Mouse (Mus musculus): Measurements from ENCODE around the gene C2cd5. TPM values are rescaled to one million over a fixed set of nuclear protein-coding genes. Genes with fewer than 3 reads are reported as not detected.
"Not testable (repeated sequence)": the region's sequence is repeated elsewhere in the genome, so short reads cannot be mapped to it uniquely, and the experiment has no call there.

Gene C2cd5
- 27.3 and 28.5 TPM in 2 replicates for polyA plus RNA-seq (2016; fragmentation: Nextera tagmentation; extraction: Ambion mirVana)

GRCm38 (mm10) chr6:143099681-143100382 is at the start of gene C2cd5:
Gene C2cd5, minus strand, starts transcription at chr6:143100141.
- Histone ChIP-seq H3K27ac (peak within 1 kb of the TSS; percentile 96), H3K27me3 (ENCODE audit: insufficient read depth, poor library complexity, severe bottlenecking) (no peaks in the 10 kb centered on the region), H3K9me3 (no peaks in the 10 kb centered on the region), H3K36me3 (0 out of 2 replicates have a peak, but pooled peaks cover 2% of the 10 kb centered on the region), H3K4me1 (peaks cover 17% of the 10 kb centered on the region), H3K4me3 (peak within 1 kb of the TSS; percentile 97)
- under 1% methylated on average over 73 of the region's 75 CpGs for WGBS
- peak; percentile 99 for DNase-seq (ENCODE audit: low spot score)

DNA sequence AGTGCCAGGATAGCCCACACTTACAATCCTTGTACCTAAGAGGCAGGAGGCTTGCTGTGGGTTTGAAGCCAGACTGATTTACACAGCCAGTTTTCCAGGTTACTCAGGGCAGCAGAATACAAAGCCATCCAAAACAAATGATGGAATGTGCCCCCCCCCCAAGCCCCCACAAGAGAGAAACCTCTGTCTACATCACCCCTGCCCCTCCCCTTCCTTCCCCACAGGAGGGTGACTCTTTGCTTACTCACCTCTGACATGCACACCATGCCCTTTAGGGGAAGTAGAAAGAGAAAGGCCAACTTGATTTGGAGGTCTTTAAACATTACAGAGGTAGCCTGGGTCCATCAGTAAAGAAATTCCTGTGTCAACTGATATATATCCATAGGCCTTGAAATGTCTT is 48.9 kb upstream of the C2cd5 start:
- no peaks in the 10 kb centered on the region for H3K36me3 ChIP-seq
- no peaks in the 10 kb centered on the region for H3K9me3 ChIP-seq
- no peaks in the 10 kb centered on the region for H3K27me3 ChIP-seq (ENCODE audit: insufficient read depth, poor library complexity, severe bottlenecking)
- H3K4me1 ChIP-seq, result peaks cover 6% of the 10 kb centered on the region; the same call in 1 of the 2 replicates
- H3K27ac ChIP-seq, result no peak overlapping the region
- no peak overlapping the region for H3K4me3 ChIP-seq
- DNase-seq (ENCODE audit: low spot score), result no peak

DNA sequence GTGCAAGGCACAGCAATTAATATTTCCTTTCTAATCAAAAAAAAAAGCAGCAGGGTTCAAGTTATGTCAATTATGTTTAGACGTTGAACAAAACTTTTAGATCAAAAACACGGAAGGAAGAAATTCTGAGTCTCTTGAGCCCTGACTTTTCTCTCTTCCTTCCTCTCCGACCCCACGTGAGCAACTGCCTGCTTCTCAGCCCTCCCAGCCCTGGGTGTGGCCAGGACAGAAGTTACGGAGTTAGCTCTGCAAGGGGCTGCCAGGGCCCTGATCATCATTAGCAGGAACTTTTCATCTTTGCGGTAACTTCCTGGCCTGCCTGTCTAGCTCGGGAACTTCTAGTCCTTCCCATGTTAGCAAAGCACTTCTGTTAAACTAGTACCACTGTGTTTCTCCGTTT is 46.8 kb upstream of the C2cd5 start:
- H3K4me3 ChIP-seq, result no peak overlapping the region
- no peaks in the 10 kb centered on the region for H3K9me3 ChIP-seq
- DNase-seq (ENCODE audit: low spot score), result no peak

DNA sequence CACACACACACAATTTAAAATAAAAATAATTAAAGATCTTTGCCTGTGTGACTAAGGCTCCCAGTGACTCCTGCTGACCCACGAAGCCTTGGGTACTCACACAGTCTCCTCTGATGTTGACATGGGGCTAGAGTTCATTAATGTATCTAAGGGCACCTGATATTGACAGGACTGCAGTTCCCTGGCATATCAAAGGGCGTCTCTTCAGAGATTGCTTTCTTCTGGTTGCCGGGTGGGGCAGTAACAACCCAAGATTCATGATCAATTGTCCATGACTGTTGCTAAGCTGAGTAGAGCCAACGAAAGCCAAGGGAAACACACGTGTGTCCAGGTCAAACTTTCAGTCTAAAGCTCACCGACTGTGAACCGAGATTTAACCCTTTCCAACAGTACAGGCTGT is 45.1 kb upstream of the C2cd5 start:
- 79% methylated on average over 7 of the region's 7 CpGs for WGBS
- Histone ChIP-seq H3K4me3 (no peak overlapping the region), H3K36me3 (no peaks in the 10 kb centered on the region), H3K9me3 (no peaks in the 10 kb centered on the region), H3K4me1 (peaks cover 8% of the 10 kb centered on the region; the same call in 1 of the 2 replicates), H3K27me3 (ENCODE audit: insufficient read depth, poor library complexity, severe bottlenecking) (no peaks in the 10 kb centered on the region), H3K27ac (no peak overlapping the region)
- DNase-seq (ENCODE audit: low spot score), result no peak

More for the DNA sequence above, 46.8 kb upstream of the C2cd5 start:
- no peaks in the 10 kb centered on the region for H3K27me3 ChIP-seq (ENCODE audit: insufficient read depth, poor library complexity, severe bottlenecking)
- WGBS, result 58% methylated on average over 8 of the region's 8 CpGs
- peaks cover 8% of the 10 kb centered on the region; the same call in 1 of the 2 replicates for H3K4me1 ChIP-seq
- H3K27ac ChIP-seq, result no peak overlapping the region
- no peaks in the 10 kb centered on the region for H3K36me3 ChIP-seq

DNA sequence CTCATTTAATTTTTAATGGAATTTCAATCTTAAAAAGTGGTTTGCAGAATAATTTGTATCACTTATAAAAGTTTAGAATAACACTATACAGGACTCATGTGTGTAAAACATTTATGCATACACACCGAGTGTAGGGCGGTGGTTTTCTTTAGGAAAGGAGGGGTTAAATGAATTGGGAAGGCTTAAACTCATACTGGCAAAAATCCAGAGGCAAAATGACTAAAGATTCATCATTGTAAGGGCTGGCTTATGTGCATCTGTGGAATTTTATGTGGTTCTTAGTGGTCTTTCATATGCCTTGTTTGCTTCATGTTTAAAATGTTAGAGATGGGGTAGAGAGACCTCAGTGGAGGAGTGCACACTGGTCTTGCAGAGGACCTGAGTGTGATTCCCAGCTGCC is 44.6 kb upstream of the C2cd5 start:
- 92% methylated on average over 2 of the region's 2 CpGs for WGBS
- Histone ChIP-seq H3K27ac (no peak overlapping the region), H3K27me3 (ENCODE audit: insufficient read depth, poor library complexity, severe bottlenecking) (no peaks in the 10 kb centered on the region), H3K4me3 (no peak overlapping the region), H3K4me1 (peaks cover 6% of the 10 kb centered on the region; the same call in 1 of the 2 replicates), H3K36me3 (no peaks in the 10 kb centered on the region), H3K9me3 (no peaks in the 10 kb centered on the region)
- no peak for DNase-seq (ENCODE audit: low spot score)

GRCm38 (mm10) chr6:143143775-143144273 is 43.9 kb upstream of the C2cd5 start:
- peak overlapping the region; percentile 81 for H3K27ac ChIP-seq

DNA sequence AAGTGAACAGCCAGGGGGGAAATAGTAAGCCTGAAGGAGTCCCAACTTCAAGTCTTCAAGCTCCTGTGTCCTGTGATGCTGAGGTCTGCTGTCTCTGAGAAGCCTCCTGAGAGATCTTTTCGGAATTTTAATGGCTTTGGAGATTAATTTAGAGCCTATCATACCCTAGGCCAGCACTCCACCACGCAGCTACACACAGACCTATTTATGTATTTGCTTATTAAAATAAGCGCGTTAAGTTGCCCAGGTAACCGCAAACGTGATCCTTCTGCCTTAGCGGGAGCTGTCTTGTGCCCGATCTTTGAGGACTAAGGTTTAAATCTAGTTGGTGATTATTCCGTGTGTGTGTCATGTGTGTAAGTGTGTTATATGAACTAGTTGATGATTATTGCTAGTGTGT is 43.4 kb upstream of the C2cd5 start:
- Histone ChIP-seq H3K27ac (no peak overlapping the region), H3K27me3 (ENCODE audit: insufficient read depth, poor library complexity, severe bottlenecking) (no peaks in the 10 kb centered on the region), H3K9me3 (no peaks in the 10 kb centered on the region), H3K36me3 (no peaks in the 10 kb centered on the region), H3K4me1 (peaks cover 6% of the 10 kb centered on the region; the same call in 1 of the 2 replicates), H3K4me3 (peak overlapping the region; percentile 57)
- 76% methylated on average over 9 of the region's 9 CpGs for WGBS
- DNase-seq (ENCODE audit: low spot score), result no peak

More at GRCm38 (mm10) chr6:143143775-143144273, 43.9 kb upstream of the C2cd5 start:
- DNase-seq (ENCODE audit: low spot score), result no peak
- H3K4me3 ChIP-seq, result peak overlapping the region; percentile 57
- H3K4me1 ChIP-seq, result peaks cover 6% of the 10 kb centered on the region; the same call in 1 of the 2 replicates
- H3K36me3 ChIP-seq, result no peaks in the 10 kb centered on the region
- H3K9me3 ChIP-seq, result no peaks in the 10 kb centered on the region
- no peaks in the 10 kb centered on the region for H3K27me3 ChIP-seq (ENCODE audit: insufficient read depth, poor library complexity, severe bottlenecking)
- WGBS, result 12% methylated on average over 19 of the region's 19 CpGs

- H3K36me3 ChIP-seq, result no peaks in the 10 kb centered on the region
- no peak for DNase-seq (ENCODE audit: low spot score)
- H3K9me3 ChIP-seq, result no peaks in the 10 kb centered on the region
- no peaks in the 10 kb centered on the region for H3K27me3 ChIP-seq (ENCODE audit: insufficient read depth, poor library complexity, severe bottlenecking)
- H3K27ac ChIP-seq, result no peak overlapping the region
- H3K4me3 ChIP-seq, result no peak overlapping the region
- peaks cover 6% of the 10 kb centered on the region; the same call in 1 of the 2 replicates for H3K4me1 ChIP-seq
- 83% methylated on average over 4 of the region's 4 CpGs for WGBS
Measured at GRCm38 (mm10) chr6:143142861-143143260, 42.9 kb upstream of the C2cd5 start.

DNA sequence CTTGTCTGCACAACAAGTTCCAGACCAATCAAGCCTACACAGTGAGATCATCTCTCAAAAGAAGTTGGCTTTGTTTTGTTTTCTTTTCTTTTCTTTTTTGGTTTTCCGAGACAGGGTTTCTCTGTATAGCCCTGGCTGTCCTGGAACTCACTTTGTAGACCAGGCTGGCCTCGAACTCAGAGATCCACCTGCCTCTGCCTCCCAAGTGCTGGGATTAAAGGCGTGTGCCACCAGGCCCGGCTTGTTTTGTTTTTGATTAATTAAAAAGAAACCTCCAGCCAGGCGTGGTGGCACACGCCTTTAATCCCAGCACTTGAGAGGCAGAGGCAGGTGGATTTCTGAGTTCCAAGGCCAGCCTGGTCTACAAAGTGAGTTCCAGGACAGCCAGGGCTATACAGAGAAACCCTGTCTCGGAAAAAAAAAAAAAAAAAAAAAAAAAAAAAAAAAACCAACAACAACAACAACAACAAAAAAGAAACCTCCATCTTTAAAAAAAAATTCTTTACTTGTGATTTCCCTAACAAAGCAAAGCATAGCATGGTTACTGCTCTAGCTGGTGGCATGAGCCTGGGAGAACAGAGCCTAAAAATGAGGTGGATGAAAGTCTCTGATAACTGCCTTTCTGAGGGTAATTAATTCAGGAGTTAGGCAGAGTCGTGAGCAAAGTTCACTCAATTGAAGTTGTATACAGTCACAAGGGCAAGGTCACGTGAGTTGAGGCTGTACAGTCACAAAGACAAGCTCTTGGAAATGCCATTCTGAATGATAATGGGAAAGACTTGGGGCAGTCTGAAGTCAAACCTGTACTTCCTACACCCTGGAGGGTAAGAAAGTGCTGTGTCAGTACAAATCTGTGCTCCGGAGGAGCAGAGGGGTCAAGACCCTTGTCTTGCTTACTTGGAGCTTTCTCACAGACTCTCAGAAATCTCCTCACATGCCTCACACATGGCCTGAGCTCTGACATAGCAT is 42.0 kb upstream of the C2cd5 start:
- 77% methylated on average over 10 of the region's 10 CpGs for WGBS
- not testable (repeated sequence) for H3K4me3 ChIP-seq; H3K27me3 ChIP-seq (ENCODE audit: insufficient read depth, poor library complexity, severe bottlenecking); H3K9me3 ChIP-seq; DNase-seq (ENCODE audit: low spot score); H3K27ac ChIP-seq; H3K36me3 ChIP-seq
- H3K4me1 ChIP-seq, result peaks cover 12% of the 10 kb centered on the region; the same call in 1 of the 2 replicates

DNA sequence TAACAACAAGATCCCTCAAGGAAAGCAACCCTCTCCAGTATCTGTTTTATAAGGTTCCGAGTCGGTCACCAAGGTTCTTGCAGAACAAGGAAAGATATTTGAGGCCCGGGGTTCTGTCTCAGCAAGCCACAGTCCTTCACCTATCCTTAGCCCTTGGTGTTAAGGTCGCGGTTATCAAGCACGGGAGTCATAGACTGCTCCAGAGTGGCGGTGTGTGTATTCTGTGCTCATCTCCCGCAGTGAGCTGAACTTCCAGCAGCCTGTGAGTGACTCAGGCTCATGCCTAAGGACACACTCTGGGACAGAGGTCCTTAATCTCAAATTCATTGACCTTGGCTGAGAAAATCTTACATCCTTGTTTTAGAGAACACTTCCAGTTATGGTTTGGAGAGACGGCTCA is 40.9 kb upstream of the C2cd5 start:
- H3K4me1 ChIP-seq, result peaks cover 12% of the 10 kb centered on the region; the same call in 1 of the 2 replicates
- 81% methylated on average over 9 of the region's 9 CpGs for WGBS
- H3K27ac ChIP-seq, result no peak overlapping the region
- no peak overlapping the region for H3K4me3 ChIP-seq
- no peaks in the 10 kb centered on the region for H3K36me3 ChIP-seq
- H3K9me3 ChIP-seq, result no peaks in the 10 kb centered on the region
- H3K27me3 ChIP-seq (ENCODE audit: insufficient read depth, poor library complexity, severe bottlenecking), result no peaks in the 10 kb centered on the region
- DNase-seq (ENCODE audit: low spot score), result no peak

DNA sequence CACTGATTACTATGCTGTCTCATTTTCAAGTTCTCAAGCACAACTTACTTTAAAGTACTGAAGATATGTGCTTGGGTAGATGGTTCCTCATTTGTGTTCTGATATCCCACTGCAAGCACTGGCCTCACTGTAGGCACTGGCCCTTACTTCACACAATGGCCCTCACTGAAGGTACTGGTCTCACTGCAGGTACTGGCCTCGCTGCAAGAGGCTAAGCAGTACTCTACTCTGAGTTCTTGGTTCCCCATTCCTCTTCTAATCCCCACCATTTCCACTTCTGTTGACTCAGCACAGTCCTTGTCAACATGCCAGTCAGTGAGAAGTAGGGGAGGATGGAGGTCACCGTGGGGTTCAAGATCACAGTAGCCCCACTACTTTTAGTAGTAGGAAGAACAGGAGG is 39.5 kb upstream of the C2cd5 start:
- Histone ChIP-seq H3K36me3 (no peaks in the 10 kb centered on the region), H3K9me3 (no peaks in the 10 kb centered on the region), H3K4me3 (no peak overlapping the region), H3K27me3 (ENCODE audit: insufficient read depth, poor library complexity, severe bottlenecking) (no peaks in the 10 kb centered on the region), H3K27ac (no peak overlapping the region), H3K4me1 (peaks cover 12% of the 10 kb centered on the region; the same call in 1 of the 2 replicates)
- 75% methylated on average over 2 of the region's 2 CpGs for WGBS
- no peak for DNase-seq (ENCODE audit: low spot score)

- Histone ChIP-seq H3K27ac (no peak overlapping the region), H3K36me3 (no peaks in the 10 kb centered on the region), H3K9me3 (no peaks in the 10 kb centered on the region), H3K4me3 (no peak overlapping the region), H3K27me3 (ENCODE audit: insufficient read depth, poor library complexity, severe bottlenecking) (no peaks in the 10 kb centered on the region), H3K4me1 (peaks cover 6% of the 10 kb centered on the region; the same call in 1 of the 2 replicates)
- WGBS, result 52% methylated on average over 5 of the region's 5 CpGs
- peak; percentile 76 for DNase-seq (ENCODE audit: low spot score)
Measured at GRCm38 (mm10) chr6:143137341-143137740, 37.4 kb upstream of the C2cd5 start.
